Mouse (Mus musculus) thymus, postnatal 10 days (tissue): ENCODE data around the gene Sumo1.
"Not testable (repeated sequence)": the region's sequence is repeated elsewhere in the genome, so short reads cannot be mapped to it uniquely, and the experiment has no call there.

Source experiments
- DNase-seq, 2 experiments: peaks; one replicate each; pipeline ENCODE4 v3.0.0; 2021; ENCODE audit warnings: low spot score in 2 of 2

Sumo1 gene

DNA sequence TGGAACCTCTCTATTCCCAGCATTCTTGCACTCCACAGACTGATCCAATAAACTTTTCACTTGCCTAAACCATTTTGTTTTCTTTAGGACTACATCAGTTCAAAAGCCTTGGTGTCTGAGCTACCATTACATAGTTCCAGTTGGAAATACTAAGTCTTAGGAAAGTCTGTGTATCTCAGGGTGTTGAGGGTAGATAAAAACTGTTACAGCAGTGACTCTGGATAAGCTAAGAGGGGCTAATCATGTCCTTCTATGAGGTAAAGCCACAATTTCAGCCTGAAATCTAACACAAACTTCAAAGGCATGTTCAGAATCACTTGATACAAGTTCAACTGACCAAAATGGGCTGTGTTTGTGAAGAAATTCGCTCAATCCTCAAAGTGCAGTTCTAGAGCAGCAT, 34.3 kb downstream of the Sumo1 start:
- no peak for DNase-seq

DNA sequence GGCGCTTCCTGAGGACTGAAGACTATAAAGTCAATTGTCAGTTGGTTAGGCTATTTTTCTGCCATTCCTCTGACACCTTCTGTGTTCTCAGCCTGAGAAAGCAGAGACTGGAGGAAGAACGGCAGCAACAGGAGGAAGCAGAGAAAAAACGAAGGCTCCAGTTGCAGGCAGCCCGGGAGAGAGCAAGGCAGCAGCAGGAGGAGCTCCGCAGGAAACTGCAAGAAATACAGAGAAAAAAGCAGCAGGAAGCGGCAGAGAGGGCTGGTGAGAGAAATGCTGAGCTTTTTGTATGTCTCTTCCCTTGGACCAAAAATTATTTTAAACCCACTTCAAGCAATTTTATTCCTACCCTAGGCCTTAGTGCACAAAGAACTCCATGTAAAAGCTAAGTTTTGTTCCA, 37.6 kb downstream of the Sumo1 start:
- no peak for DNase-seq

DNA sequence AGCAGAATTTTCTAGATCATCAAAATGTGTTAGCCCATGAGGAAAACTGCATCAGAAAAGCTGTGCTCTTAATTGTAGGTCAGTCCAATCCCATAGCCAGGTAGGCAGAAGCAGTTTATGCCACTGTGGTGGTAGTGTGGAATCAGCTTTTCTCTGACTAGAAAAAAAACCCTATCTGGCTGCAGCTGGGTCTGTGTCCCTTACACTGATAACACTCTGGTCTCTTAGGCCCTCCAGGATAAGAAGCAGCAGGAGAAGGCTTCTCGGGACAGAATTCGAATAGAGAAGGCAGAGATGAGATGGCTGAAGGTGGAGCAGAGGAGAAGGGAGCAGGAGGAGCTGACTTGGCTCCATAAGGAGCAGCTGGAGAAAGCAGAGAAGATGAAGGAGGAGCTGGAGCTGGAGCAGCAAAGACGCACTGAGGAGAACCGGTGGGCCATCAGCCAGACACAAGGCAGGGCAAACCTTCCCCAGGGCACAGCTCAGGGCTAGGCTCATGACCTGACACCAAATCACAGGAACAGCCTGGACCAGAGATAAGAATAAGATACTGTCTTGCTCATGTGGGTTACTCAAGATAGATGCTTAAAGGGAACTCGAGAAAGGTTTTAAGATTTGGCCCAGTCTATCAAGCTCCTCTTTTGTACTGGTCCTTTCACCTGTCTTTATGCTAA, 38.5 kb downstream of the Sumo1 start:
- no peak for DNase-seq

DNA sequence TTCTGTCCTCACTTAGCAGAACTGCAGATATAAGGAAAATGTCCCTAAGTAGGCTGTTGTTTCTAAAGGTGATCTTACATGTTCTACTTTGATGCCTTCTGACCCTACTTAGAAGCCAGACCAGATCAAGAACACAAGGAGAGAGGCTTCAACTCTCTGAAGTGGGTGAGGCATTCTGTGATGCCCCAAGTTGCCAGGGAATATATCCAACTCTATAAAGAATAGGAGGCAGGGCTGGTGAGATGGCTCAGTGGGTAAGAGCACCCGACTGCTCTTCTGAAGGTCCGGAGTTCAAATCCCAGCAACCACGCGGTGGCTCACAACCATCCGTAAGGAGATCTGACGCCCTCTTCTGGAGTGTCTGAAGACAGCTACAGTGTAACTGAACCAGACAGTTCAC, 40.3 kb downstream of the Sumo1 start:
- not testable (repeated sequence) for DNase-seq

DNA sequence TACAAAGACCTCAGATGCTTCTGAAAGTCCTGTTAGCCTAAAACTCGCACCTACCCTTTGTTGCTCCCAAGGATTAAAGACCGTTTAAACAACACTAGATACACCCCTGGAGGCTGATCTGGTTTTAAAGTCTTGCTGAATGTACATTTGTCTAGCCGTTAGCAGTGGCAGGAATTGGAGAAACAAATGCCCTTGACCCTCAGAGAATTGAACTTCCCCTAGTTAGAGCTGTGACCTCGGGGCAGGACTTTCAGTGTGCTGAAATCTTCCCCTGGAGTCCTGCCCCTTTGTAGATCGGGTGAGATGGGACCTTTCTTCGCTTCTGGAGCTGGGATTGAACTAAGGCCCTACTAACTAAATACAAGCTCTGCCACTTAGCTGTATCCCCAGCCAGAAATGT, 41.4 kb downstream of the Sumo1 start:
- DNase-seq, result no peak

DNA sequence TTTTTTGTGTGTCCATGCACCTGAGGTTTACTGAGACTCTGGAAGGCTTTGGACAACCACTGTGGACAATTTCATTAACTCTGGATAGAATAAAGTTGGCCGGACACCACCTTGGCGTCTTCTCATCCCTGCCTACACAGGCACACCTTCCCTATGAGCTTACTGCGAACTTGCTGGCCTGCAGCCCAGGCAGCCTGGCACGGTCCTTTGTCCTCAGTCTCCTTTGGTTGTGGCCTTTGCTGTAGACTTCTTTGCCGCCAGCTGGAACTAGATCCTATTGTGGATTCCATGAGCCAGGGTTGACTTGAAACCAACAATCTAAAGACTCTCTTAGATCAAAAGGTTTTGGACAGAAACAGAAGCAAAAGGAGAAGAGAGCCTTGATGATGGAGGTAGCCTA, 45.2 kb downstream of the Sumo1 start:
- no peak for DNase-seq

DNA sequence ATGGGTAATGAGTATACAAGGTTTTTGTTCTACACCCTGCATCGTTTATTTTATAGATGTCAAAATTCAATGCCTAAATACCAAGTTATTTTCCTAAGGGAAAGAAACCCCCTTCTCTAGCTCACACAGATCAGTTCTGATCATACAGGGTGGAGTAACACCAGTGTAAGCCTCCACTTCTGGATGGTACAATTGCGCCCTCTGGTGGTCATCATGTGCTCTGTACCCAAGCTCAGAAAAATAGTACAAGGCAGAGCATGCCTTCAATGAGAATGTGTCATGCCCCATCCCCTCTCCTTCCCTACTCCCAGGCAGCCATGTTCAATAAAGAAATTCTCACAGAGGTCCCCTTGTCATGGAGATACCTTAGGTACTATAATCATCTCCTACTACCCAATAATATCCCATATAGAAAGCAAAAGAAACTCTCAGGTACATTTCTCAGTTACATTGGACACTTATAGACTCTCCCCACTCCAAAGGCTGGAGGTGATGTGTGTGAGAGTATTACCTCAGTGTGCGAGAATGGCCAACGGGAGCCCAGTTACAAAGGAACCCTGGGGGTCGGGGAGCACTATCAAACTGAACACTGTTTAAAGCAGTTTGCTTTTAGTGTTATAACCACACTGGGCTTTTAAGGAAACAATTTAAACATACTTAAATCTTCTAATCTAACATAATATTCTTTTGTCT, 47.2 kb downstream of the Sumo1 start:
- DNase-seq, result peak in 1 of 2 experiments; percentile 73

DNA sequence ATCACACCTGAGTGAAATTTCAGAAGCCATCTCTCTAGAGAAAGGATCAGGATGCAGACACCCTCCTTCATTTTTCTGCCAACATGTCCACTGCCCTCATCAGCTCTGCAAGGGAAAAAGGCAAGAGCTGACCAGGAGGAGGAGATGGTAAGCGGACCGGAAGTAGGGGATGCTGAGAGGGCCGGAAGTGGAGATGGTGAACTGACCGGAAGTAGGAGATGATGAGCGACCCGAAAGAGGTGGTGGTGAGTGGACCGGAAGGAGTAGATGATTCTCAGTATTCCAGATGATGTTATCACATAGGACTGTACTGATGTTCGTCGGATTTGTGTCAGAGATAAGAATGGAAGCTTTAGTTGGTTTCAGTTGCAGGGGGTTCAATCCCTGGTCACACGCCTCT, 51.4 kb downstream of the Sumo1 start:
- no peak for DNase-seq

DNA sequence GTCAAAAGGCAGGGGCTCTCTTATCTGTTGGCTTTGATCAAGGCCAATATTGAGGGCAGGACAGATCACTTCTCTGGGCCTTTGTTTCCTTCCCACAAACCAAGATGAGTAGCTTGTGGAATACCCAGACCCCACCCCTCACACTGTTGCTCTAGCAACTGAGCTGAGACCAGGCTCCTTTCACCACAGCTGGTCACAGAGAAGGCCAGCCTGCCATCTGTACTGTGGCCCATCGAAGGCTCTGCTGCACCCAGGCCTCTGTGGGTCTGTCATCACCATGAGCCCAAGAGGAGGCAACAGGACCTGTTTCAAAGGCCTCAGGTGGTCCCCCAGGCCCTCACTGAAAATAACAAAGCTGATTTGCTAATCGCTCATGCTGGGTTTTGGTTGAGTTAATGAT, 55.6 kb downstream of the Sumo1 start:
- DNase-seq, result no peak

DNA sequence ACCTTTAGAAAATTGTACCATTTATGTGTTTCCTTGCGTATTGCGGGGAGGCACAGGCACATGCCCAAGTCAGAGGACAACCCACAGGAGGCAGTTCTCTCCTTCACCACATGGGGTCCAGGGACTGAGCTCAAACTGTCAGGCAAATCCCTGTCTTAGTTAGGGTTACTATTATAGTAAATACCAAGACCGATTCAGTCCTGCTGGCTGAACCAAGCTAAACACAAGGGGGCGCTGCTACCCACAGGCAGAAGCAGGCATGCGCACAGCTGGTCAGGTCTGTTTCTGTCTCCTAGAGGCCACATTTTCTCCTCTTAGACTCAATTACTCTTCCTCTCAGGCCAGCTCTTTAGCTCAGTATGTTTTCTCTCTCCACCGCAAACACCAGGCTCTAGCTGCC, 56.8 kb downstream of the Sumo1 start:
- peak; percentile 48 to 79 for DNase-seq

DNA sequence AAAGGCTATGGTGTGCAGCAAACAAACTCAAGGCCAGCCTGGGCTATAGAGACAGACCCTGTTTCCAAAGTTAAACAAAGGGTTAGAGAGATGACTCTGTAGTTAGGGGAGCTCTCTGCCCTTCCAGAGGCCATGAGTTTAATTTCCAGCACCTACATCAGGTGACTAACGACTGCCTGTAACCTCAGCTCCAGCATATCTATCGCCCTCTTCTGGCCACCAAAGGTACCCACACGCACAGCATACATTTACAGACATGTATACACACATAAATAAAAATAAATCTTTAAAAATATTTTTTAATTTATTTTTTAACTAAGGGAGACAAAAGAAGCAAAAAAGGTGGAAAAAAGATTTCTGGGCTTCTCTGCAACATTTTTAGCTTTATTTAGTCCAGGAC, 59.7 kb downstream of the Sumo1 start:
- DNase-seq, result no peak

DNA sequence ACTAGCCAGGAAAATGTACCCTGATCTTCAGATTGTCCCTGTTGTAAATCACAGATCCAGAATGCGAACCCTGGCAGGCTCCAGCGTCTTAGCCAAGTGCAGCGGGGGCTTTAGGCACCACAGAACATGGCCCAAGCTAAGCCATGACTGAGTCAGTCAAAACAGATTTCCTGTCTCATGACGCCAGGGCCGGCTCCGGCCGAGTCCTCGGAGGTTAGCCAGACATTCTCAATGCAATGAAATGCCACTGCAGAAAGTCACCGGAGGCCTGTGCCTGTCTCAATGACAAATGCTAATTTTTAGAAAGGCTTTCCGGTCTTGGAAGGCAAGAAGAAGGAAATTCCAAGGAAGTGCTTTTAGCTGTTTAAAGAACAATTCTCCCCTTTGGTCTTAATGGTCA, 60.7 kb downstream of the Sumo1 start:
- no peak for DNase-seq

DNA sequence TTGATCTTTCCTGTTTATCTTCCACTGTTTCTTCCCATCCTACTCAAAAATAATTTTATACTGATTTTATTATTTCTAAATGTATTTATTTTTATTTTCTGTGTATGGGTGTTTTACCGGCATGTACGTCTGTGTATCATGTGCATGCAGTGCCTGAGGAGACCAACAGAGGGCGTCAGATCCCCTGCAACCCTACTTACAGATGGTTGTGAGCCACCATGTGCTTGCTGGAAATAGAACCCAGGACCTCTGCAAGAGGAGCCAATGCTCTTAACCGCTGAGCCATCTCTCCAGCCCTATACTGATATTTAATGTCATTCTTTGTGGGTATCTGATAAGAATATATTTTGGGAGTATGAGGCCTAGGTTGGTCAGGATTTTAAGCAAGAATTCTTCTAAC, 61.2 kb downstream of the Sumo1 start:
- no peak for DNase-seq

DNA sequence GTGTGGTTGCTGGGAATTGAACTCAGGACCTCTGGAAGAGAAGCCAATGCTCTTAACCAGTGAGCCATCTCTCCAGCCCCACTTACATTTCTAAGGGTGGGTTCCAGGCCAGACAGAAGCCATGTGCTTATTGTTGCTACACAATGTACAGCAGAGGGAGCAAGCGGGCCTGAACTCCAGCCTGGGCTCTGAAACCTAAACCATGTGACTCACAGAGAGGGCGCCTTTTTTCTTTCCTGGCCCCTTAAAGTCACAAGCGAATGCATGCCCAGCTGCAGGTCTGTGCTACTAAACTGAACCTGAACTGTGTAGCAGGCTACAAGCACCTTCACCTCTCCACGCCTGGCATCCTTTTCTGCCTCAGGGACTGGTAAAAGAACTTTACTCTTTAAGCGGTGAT, 61.7 kb downstream of the Sumo1 start:
- DNase-seq, result peak; percentile 67 to 69

DNA sequence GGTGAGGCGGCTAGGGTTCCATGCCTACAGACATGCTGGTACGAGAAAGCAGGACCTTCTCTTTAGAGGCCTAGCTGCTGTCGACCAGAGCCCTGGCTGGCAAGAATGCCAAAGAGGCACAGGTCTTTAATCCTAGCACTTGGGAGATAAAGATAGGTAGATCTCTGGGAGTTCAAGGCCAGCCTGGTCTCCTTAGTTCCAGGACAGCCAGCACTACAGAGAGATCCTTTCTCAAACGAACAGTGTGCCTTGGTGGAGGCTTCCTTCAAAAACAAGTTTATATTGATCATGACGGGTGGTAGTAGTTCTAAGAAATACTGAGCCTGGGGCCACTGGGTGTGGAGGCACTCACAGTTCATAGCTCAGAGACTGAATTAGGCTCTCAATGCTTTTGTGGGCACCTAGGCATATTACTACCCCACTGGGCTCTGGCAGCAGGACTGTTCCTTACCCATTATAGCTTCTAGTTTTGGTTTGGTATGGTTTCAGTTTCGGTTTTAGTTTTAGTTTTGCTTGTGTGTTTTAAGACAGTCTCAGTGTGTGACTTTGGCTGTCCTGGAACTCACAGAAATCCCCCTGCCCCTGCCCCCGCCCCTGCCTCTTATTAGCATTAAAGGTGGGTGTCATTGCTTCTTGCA, 62.4 kb downstream of the Sumo1 start:
- DNase-seq, result no peak

DNA sequence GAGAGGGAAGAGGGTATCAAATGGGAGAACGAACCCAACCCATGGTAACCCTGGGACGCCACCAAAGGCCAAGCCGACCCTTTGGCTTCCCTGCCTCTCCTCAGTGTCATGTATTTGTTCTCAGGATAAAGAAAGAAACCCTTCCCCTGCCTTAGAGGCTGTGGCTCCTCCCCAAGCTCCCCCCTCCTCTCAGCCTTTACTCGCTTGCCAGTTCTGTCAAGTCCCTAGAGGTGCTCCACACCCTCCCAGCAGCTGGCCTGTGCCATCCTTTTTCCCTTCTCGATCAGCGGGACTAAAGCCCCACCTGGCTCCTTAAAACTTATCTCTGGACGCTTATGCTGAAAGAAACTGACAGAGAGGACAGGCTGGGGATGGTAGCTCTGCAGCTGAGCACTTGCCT, 63.6 kb downstream of the Sumo1 start:
- no peak for DNase-seq

DNA sequence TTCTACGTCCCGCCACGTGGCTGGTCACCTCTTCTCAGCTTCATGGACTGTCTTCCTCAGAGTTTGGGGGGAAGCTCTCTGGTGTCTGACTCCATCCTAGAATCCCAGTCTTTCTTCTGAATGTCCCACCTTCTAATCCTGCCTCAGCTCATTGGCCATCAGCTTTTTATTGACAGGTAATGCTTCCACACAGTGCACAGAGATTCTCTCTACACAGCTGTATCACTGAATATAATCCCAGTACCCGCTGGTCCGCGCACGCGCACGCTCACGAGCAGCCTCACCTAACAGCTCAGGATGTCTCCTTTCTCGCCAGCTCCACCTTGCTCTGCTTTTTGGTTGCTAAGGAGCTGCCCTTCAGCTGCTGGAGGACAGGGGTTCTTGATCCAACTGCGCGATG, 64.2 kb downstream of the Sumo1 start:
- DNase-seq, result no peak

DNA sequence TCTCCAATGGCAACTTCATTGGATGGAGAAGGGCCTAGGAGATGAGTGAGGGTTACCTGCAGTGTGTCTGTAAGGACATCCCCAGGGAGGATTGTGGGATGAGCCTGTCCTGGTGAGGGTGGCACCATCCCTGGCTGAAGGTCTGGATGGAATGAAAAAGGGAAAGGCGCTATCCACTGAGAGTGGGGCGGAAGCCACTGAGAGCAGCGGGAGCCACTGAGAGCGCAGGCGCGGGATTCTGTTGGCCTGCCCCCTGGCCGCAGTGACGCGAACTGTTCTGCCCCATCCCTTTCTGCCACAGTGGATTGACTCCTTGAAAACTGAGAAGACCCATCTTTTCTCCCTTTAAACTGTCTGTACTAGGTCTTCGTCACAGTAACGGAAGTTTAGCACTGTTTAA, 66.7 kb downstream of the Sumo1 start:
- no peak for DNase-seq

DNA sequence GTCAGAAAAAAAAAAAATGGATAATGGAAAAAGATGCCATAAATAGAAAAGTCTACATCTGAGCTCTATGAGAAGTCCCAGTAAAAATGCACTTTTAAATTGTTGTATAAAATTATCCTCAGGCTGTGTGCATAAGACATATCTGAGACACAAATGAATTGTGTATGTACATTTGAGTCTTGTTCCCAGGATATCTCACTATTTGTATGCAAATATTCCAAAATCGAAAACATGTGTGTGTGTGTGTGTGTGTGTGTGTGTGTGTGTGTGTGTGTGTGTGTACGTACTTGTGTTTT, 67.3 kb downstream of the Sumo1 start:
- DNase-seq, result no peak

DNA sequence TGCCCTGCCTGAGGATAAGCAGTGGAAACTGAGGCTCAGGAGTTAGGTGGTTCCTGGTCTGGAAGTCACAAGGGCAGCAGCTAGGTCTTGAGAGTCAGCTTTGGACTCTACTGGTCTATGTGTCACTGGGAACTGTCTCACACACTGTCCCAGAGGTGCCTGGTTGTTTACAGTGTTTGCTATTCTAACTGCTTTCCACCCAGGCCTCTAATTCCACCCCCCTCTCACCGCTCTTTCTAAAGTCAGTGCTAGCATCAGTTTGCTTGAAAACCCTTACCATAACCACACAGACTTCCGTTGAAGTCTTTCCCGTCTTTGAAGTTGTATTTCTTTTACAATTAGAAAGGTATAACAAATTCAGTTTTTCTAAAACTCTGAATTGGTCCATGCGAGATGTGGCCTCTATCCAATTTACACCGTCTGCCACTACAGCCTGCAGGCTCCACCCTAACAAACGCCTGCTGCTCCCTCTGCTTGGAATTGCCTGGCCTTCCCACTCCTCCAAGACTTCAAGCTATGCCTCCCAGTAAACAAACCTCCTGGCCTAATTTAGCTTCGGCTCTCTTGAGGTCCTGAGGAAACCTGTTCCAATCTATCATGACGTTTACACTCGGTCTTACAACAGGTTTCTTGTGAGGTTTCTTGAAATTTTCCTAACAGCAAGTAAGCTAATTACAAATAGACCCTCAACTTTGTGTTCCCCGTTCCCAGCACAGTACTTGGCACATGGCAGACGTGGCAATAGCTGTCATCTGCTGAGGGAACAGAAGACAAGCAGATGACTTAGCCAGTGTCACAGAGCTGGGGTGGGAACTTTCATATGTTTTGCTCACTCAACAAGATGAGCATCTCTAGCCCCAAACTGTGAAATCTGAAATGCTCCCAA, 67.9 kb downstream of the Sumo1 start:
- DNase-seq, result peak; percentile 31 to 35

DNA sequence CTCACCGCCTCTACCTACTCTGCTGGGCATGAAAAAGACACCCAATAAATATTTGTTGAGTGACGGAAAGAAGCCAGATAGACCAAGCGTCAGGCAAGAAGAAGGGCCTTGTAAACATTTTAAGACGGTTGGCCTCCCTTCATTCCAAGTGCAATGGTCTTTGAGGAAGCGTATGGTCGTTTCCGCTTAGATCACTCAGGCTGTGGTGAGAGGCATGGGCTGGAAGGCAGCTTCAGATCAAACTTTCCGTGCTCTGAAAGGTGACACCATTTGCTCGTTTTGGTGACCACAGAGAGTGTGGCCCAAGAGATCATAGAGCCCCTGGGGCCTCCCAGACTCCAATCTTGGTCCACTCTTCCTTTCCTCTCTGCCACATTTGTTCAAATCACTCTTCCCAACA, 75.0 kb downstream of the Sumo1 start:
- DNase-seq, result no peak

DNA sequence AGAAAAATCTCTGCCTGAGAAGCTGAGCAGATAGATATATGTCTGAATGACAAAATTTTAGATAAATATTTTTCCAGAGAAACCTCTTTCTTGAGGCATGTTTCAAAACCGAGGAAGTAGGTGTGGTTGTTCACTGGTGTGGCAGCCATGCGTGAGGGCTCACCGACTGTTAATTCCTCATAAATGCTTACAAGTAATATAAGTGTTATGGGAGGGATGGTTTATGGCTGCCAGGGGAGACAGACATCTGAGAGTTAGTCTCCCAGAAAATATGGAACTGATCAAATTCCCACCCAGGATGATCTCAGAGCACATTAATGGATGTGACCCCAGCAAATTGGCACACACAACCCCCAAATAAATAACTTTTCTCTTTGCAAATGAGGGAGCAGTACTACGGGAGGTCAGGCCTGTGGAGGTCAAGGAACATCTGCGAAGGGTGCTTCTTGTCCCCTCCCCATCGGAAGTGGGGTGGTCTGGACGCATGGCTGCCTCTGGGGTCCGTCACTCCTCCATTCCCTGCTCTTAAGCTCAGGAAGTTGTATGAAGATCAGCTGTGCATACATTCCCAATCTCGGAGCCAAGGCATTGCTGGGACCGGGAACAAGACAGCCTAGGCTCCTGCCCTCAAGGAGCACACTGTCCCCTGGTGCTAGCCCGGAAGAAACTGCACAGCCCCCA, 75.9 kb downstream of the Sumo1 start:
- DNase-seq, result no peak
